Mouse (Mus musculus) E14TG2a.4 (cell line): ENCODE data around the gene Det1.

Source experiments
- CTCF ChIP-seq: conservative IDR thresholded peaks from 2 replicates; pipeline ENCODE4 v1.5.1; 2014; ENCODE audit warnings: low read length
- NANOG ChIP-seq: IDR thresholded peaks from 2 replicates; pipeline ENCODE4 v1.6.1; 2014; ENCODE audit warnings: borderline replicate concordance, low read length, mixed read lengths

DNA sequence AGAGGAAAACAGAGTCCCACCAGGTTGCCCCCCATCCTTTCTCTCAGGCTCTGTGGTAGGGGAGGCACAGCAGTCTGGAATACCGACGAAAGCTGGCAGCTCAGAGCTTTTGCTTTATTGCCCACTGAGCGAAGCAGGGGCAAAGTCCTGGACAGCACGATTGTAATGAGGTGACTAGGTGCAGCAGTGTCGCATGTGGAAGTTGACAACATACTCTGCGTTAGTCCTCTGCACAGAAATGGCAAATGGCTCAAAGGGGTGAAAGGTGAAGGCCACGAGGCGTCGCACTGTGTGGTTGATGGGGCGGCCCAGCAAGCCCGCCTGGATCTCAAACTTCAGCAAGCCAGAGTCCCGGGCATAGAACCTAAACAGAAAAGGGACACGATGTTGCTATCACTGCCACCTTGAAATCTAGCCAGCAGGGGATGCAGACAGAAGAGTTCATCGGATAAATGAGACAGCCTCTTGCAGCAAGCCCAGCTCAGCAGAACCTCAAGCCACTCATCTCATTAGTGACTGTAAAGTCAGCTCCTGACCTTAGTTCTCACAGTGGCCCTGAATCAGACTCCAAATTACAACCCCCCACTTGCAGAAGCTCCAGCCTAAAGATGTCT is 19.2 kb downstream of the Det1 start:
- TF ChIP-seq CTCF (no peak), NANOG (no peak)
